Mouse (Mus musculus) CD4-positive helper T cell, adult 2 months (primary cell): ENCODE results near the gene 4930535I16Rik.
"Not testable (repeated sequence)": the region's sequence is repeated elsewhere in the genome, so short reads cannot be mapped to it uniquely, and the experiment has no call there.

Experiments
- DNase-seq: peaks from one replicate; pipeline ENCODE4 v3.0.0-alpha.2; 2012; ENCODE audit warnings: low read depth, missing footprints, low spot score

The 4930535I16Rik gene

DNA sequence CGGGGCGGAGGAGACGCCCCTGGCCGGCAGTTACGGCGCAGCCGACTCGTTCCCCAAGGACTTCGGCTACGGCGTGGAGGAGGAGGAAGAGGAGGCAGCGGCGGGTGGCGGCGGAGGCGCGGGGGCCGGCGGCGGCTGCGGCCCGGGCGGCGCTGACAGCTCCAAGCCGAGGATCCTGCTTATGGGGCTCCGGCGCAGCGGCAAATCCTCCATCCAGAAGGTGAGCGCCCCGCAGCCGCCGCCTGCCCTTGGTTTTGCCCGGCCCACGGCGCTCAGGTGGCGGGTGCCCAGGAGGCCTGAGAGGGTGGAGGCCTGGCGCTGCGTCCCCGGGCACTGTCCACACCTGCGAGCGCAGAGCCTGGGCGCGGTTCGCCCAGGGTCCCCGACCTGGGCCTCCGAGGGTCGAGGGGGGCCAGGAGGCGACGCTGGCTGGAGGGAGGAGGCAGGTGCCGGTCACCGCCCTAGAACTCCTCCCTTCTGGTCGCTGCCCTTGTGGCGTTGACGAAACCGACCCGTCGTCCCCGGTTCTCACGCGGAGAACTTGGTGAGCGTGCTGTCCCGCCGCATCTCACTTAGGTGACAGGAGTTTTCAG, at the start of gene 4930535I16Rik:
Gene 4930535I16Rik (minus strand): TSS at position 475 of the 593 bp plus-strand sequence.
- no peak for DNase-seq

- DNase-seq, result no peak
These were observed 44.9 kb upstream of the 4930535I16Rik start for GRCm38 (mm10) chr4:123962721-123963120.

GRCm38 (mm10) chr4:123960955-123961354, 43.1 kb upstream of the 4930535I16Rik start:
- no peak for DNase-seq

- no peak for DNase-seq
These were observed 40.1 kb upstream of the 4930535I16Rik start for GRCm38 (mm10) chr4:123957891-123958290.

- no peak for DNase-seq
These were observed 39.6 kb upstream of the 4930535I16Rik start for GRCm38 (mm10) chr4:123957492-123957808.

DNA sequence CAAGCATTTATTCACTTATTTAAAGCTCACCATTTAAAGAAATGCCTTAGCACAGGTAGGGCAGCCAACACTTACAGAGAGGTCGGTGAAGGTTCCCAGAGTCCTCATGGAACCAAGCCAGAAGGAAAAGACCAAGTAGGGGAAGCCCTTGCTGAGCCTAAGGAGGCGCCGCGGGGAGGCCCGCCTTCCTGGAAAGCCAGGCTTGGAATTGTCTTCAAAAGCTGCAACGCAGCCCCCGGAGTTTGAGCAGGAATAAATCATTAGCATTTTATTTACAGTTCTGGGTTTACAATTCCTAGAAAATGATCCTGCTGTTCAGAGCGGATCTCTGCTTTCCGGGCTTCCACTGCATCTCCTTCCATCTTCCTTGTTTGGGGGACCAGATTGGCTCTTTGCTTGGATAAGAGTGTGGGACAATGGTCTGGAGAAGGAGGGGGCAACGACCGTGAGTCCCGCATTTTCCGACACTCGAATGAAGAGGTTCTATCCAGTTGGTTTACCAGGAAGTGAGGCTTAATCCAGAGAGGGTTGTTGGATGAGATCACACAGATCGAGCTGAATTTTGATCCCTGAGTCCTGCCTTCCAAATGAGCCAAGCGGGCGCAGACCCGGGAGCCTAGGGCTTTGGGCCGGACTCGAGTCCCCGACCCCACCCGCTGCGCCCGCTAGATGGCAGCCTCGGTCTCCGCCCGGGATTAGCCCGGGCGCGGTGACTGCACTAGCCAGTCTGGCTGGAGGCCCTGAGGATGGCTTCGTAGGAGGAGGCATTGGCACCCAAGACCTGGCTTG, 39.1 kb upstream of the 4930535I16Rik start:
- DNase-seq, result peak; percentile 36

DNA sequence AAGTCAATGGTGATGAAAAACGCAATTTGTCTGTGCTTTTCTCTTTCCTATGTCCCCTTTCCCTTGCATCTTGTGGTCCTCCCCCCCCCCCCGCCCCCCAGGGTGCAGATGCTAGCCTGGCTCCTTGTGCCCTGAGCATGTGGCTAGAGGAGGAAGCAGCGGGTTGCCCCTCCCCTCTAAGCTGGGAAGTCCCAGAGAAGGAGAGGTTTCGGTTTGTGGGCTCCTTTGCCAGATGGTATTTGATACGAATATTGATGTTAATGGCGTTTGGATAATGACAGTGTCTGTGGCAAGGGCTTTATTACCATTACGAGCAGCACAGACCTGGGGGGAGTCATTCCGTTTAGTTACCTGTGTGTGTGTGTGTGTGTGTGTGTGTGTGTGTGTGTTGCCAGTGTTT, 34.2 kb upstream of the 4930535I16Rik start:
- peak; percentile 32 for DNase-seq

DNA sequence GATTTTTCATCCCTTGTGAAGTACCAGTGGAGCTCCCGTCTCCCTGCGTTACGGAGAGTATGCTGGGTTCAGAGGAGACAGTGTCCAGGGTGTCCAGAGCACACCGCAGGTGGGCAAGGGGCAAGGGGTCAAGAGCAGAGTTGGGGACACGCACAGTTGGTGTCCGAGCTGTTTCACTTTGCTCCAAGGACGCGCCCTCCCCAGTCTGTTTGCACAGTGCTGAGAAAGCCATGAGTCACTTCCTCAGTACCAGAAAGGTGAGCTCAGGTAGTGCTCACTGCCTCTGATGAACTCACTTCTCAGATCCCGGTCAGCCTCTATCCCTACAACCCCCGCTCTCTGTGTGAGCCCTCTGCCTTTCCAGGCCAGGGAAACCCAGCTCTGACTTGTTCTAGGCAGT, 31.8 kb upstream of the 4930535I16Rik start:
- DNase-seq, result no peak

- no peak for DNase-seq
These were observed 31.1 kb upstream of the 4930535I16Rik start for GRCm38 (mm10) chr4:123948901-123949300.

GRCm38 (mm10) chr4:123947149-123947548, 29.3 kb upstream of the 4930535I16Rik start:
- DNase-seq, result no peak

DNA sequence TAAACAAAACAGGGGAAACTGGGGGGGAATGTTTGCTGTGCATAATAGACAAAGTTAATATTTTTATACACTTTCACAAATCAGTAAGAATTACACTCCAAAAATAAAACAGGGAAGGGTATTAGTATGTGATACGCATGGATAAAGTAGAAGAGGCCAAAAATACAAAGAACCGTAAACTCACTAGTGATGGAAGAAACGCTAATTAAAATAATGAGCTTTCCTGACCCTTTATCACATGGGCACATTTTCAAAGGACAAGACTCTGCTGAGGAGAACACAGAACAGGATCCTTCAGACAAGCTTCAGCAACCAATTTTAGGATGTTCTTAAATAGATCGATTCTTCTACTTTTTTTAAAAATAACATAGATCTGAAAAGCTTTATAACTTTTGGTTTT, 28.9 kb upstream of the 4930535I16Rik start:
- DNase-seq, result no peak

DNA sequence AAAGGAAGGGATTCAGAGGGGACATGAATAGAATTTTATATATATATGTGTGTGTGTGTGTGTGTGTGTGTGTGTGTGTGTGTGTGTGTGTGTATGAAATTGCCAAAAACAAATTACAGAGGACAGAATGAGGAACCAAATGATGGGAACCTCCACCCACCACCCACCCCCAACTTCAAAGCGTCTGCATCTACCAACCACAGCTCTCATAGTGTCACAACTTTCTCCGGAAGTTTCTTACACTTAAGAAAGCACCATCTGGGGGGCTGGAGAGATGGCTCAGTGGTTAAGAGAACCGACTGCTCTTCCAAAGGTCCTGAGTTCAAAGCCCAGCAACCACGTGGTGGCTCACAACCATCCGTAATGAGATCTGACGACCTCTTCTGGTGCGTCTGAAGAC, 23.1 kb upstream of the 4930535I16Rik start:
- not testable (repeated sequence) for DNase-seq

DNA sequence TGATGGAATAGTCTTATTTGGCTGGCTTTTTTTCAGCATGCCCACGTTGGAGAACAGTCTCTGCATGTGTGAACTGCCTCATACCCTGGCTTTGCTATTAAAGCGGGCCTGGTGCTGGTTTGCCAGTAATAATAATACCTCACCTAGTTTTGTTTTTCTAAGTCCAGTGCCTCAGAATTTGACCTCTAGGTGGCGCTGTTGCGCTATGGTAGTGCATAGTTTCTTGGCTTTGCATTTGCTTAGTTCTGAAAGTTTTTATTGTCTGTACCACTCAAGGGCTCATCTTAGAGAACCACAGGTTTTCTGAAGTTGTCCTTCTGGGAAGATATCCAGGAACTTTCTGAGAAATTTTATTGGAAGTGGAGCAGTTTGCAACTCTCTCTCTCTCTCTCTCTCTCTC, 22.0 kb upstream of the 4930535I16Rik start:
- peak; percentile 73 for DNase-seq

- DNase-seq, result no peak
These were observed 18.2 kb upstream of the 4930535I16Rik start for GRCm38 (mm10) chr4:123936059-123936458.

- no peak for DNase-seq
These were observed 16.5 kb upstream of the 4930535I16Rik start for GRCm38 (mm10) chr4:123934306-123934705.

GRCm38 (mm10) chr4:123929994-123930393, 12.2 kb upstream of the 4930535I16Rik start:
- no peak for DNase-seq

DNA sequence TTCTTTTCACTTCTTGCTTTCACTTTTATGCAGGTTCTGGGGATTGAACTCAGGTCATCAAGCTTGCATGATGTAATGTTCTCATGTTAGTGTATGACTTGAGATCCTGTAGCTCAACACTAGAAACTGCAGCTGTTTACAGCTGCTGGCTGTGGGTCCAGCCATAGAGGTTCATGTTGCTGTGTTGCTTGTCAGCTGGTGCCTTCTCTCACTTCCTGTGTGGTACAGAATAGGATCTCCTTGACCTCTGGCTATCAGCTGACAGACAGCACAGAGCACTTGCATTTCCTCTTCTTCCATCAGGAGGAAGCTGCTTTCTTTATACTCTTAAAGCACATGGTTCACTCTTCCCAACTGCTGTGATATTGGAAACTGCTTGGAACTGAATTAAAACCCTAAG, 10.1 kb upstream of the 4930535I16Rik start:
- no peak for DNase-seq

DNA sequence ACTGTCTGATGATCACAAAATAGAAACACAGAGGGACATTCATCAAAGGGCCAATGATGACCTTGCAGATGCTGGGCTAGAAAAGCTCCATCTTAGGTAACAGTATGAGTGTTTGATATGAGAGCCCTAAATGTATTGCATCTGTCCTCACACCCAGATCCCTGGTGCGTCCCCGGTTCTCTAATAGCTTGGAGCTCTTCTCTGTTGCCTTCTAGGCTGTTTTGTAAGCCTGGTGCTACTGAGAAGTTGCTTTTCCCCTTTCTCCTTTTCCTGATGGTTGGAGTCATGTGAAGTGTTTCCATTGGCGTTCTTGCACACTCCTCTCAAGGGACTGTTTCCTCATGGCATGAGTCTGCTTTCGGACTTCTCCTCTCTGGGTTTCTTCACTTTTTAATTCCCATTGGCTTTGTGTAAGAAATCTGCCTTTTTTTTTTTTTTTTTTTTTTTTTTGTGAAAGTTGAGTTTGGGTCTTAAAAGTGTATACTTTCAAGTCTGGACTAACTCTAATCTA, 3.3 kb upstream of the 4930535I16Rik start:
- no peak for DNase-seq

DNA sequence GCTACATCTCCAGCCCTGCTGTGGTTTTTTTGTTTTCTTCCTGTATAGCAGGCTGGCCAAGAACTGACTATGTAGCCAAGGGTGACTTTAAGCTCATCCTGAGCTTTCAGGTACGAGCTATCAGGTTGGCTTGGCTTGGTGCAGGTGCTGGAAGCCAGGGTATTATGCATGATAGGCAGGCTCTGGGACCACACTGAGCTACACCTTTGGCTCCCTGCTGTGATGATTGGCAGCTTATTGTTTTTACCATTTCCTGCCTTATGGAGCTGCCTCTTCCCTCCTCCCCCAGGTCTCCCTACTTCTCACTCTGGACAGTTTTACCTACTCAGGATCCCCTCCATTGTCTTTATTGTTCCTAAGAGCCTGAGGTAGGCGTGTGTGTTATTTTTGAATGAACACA, 1.0 kb upstream of the 4930535I16Rik start:
- DNase-seq, result no peak

DNA sequence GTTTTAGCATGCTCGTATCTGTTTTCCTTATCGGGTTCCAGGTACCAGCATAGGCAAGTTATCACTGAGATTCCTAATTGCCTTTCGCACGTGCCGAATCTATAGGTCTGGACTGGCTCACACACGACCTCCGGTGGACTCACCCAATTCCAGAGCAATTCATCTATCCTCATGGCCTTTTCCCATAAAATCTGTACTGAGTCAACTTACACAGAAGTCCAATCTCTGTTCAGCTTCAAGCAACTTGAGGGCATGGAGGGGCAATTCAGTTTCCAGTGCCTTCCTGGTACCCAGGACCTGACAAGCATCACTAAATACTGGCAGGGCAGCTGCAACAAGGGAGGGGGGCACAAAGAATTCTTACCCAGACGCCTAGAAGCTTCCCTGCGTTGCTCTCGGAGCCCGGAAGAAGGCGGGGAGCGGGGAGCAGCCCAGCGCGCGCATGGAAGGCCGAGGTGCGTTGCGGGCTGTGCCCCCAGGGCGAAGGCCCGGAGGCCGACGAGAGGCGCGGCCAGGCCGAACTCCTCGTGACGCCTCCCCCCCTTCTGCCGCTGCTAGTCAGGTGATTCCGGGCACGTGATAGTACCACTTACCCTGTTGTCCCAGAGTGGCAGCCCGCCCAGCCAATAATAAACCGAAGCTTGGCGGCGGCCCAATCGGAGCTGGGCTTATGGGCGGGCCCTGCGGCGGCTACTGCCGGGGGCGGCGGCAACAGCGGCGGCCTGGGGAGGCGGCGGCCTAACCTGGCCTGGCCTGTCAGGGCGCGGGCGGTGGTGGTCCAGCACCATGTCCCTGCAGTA, 874 bp downstream of the 4930535I16Rik start, which contains the start of gene Rragc:
Gene Rragc (plus strand): TSS at position 699 of the 800 bp plus-strand sequence.
- DNase-seq, result peak; percentile 98

- no peak for DNase-seq
These were observed 5.4 kb downstream of the 4930535I16Rik start for GRCm38 (mm10) chr4:123912431-123912830.

GRCm38 (mm10) chr4:123911503-123911902, 6.3 kb downstream of the 4930535I16Rik start:
- no peak for DNase-seq
